Mouse (Mus musculus) brain, embryonic 18.5 days (tissue): ENCODE data around the gene Sltm.
"Not testable (repeated sequence)": the region's sequence is repeated elsewhere in the genome, so short reads cannot be mapped to it uniquely, and the experiment has no call there.

Source experiments
- DNase-seq: peaks from one replicate; pipeline ENCODE4 v3.0.0-alpha.2; 2012; ENCODE audit warnings: low read depth, low spot score

Gene Sltm

DNA sequence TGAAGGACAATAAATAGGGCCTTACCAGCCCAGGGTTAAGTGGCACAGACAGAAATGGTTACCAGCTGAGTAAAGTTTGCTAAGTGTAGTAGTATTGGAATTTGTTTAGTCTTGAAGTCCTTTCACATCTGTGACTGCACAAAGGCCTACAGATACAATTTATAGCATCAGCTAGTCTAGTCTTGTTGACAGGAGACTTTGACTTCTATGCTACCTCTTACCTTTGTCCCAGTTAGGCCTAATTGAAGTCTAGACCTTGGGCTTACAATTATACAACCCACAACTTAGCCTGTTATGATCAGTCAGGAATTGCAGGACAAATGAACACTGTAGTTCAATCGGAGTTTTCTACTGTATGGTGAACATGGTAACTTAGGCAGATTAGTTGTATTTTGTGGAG, 9.0 kb downstream of the Sltm start:
- no peak for DNase-seq

- not testable (repeated sequence) for DNase-seq
Observed at GRCm38 (mm10) chr9:70552233-70552632, 9.7 kb downstream of the Sltm start.

- DNase-seq: no peak
Observed at GRCm38 (mm10) chr9:70555431-70555830, 12.9 kb downstream of the Sltm start.

- no peak for DNase-seq
Observed at GRCm38 (mm10) chr9:70556796-70557195, 14.2 kb downstream of the Sltm start.

DNA sequence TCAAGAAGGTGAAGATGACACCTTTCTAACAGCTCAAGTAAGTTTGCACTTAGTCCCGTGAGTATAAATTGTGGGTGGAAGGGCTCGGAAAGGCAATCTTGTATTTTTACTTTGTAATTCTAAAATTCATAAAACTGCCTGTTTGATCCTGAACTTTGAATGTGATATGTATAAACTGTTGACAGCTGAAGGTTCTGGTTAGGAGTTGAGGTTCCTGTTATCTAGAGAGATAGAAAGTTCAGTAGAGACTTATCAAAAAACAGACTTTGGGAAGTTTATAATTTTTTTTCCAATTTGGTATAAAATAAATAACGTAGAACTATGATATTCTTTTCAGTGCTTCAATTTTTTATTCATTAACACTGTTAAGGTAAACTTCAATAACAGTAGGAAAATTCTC, 20.3 kb downstream of the Sltm start:
- no peak for DNase-seq

- DNase-seq: no peak
Observed at GRCm38 (mm10) chr9:70567651-70568050, 25.1 kb downstream of the Sltm start.

GRCm38 (mm10) chr9:70570351-70570750, 27.8 kb downstream of the Sltm start:
- DNase-seq: no peak

- DNase-seq: no peak
Observed at GRCm38 (mm10) chr9:70578123-70578522, 35.6 kb downstream of the Sltm start.

GRCm38 (mm10) chr9:70580956-70581355, 38.4 kb downstream of the Sltm start:
- DNase-seq: no peak

GRCm38 (mm10) chr9:70584641-70585040, 42.1 kb downstream of the Sltm start:
- no peak for DNase-seq

GRCm38 (mm10) chr9:70585172-70585571, 42.6 kb downstream of the Sltm start:
- no peak for DNase-seq

DNA sequence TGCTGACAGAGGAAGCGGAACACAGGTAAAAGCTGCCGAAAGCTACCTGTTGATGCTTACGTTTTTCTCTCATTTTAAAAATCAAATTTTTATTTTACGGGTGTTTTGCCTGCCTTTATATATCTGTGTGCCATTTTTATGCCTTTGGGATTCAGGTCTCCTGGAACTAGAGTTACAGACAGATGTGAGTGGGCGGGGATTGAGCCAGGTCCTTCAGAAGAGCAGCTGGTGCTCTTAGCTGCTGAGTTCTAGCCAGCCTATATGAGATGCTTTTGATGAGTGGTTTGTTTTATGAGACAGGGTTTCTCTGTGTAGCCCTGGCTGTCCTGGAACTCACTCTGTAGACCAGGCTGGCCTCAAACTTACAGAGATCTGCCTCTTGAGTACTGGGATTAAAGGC, 44.6 kb downstream of the Sltm start:
- no peak for DNase-seq

DNA sequence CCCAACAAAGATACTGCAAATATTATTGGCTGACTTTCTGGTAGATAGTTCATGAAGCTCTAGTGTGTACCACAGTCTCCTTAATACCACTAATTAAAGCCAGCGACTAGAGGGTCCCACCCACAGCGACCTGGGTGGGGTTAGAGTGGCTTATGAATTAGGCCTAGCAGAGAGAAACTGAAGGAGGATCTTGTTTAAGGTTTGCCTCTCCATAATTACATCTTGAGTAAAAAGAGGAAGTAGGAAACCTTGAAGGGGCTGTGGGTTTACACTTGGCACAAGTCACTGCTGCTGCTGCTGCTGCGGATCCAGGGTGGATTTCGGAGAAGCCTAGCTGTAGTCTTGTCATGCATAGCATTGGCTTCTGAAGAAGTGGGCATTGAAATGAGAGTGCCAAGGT, 48.2 kb downstream of the Sltm start:
- no peak for DNase-seq

DNA sequence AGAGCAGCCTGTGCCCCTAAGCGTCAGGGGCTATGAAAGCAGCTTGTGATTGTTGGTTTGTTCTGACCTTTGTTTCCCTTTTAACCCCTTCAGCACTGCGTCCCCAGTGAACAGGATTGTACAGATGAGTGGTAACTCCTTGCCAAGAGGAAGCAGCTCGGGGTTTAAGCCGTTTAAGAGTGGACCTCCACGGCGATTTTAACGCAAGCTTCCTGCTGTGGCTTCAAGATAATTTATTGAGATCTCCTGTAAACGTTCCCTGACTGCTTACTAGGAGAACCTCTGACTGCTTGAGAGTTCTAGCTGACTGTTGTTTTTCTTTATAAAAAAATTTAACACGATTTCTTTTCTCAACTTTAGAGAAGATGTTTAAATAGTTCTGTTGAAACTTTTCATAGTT, 48.9 kb downstream of the Sltm start:
- no peak for DNase-seq

- DNase-seq: no peak
Observed at GRCm38 (mm10) chr9:70598271-70598670, 55.7 kb downstream of the Sltm start.

- DNase-seq: no peak
Observed at GRCm38 (mm10) chr9:70602186-70602845, 59.8 kb downstream of the Sltm start.

DNA sequence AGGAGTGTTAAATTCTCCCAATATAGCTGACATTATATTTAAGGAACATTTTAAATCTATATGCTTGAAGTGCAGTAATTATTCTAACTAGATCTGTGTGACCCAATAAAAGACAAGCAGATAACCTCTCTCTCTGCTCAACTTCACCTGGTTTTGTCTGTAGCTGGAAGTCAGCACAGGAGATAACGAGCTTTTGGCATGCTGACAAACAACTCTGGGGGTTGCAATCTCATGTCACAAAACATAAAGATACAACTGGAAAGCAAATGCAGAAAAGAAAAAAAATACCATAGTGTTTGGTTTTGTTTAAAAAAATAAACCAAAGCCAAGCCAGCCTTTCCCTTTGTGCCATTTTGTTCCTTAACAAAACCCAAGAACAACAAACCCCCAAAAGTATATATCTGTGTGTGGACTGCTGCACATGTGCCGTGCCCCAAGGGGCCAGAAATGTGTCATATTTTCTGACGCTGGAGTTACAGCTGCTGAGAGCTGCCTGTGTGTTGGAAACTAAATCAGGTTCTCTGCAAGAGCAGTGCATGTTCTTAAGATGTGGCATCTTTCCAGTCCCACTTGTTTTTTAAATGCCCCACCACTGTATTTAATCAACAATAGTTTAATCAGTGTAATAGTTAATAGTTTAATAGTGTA, 68.6 kb downstream of the Sltm start:
- DNase-seq: no peak

DNA sequence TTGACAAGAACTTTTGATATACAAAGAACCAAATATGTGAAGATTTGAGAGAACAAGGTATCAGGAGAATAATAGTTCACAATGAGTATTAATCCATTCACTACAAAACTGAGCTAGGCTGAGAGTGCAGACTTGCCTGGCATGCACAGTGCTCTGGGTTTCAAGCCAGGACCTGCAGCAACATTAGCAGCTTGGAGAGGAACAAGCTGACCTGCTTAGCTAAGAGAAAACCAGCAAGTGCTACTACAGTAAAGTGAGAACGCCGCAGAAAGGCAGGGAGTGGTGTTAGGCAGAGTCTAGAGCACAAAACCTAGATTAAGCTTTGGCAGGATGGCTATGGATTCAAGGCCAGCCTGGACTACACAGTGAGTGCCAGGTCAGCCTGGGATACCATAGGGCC, 87.2 kb downstream of the Sltm start:
- no peak for DNase-seq

DNA sequence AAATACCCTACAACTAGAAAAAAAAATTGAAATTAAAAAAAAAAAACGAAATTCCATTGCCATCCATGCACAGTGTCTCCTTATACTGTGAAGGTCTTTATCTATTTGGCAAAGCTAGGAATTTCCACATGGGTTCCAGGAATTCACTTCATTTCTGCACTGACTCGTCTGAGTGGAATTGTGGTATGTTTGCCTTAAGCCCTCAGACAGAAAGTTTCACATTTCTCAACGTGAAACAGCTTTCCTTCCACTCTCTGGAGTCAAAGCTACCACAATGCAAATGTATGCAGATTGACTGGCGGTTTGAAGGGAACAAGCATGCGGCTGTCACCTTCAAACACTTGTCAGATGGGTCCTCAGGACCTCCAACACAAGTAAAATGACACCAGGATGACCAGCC, 89.1 kb downstream of the Sltm start:
- DNase-seq: no peak

DNA sequence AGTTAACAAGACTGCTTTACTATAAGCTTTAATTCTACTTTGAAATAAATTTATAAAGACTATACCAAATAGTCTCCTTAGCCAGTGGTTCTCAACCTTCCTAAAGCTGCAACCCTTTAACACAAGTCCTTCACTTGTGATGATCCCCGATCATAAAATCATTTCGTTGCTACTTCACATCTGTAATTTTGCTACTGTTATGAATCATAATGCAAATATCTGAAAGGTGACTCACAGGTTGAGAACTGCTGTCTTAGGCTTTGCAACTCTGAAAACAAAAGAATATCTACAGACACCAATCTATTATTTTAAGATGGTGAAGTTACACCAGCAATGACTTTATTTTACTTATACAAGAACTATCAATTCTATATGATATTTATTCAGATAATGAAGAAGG, 94.2 kb downstream of the Sltm start:
- DNase-seq: no peak
